Mouse (Mus musculus) forebrain, embryonic 12.5 days (tissue): ENCODE measurements around the gene Numbl. TPM values are rescaled to one million over a fixed set of nuclear protein-coding genes. Genes with fewer than 3 reads are reported as not detected.

Experiments
- ATAC-seq: fragments of 200-750 bp; cut with Nextera tagmentation; 2 replicates; pipeline ENCODE4 v1.8.0; 2017; ENCODE audit warnings: moderate TSS enrichment; ENCODE audit not compliant: low FRiP score
- H3K27ac ChIP-seq: fragments of 300-500 bp; sonication (generic); 2 replicates; pipeline ENCODE4 v1.5.1; 2016; ENCODE audit warnings: mild to moderate bottlenecking
- H3K27me3 ChIP-seq: fragments of 300-500 bp; sonication (generic); 2 replicates; pipeline ENCODE4 v1.6.1; 2016; ENCODE audit warnings: mild to moderate bottlenecking
- H3K36me3 ChIP-seq: fragments of 300-500 bp; sonication (generic); replicated peaks from 2 replicates; pipeline ENCODE4 v1.6.1; 2016; ENCODE audit warnings: mild to moderate bottlenecking
- H3K4me1 ChIP-seq: fragments of 300-500 bp; sonication (generic); 2 replicates; pipeline ENCODE4 v1.6.1; 2016
- H3K4me2 ChIP-seq: fragments of 300-500 bp; sonication (generic); 2 replicates; pipeline ENCODE4 v1.6.1; 2016; ENCODE audit warnings: mild to moderate bottlenecking, moderate library complexity
- H3K4me3 ChIP-seq: fragments of 300-500 bp; sonication (generic); replicated peaks from 2 replicates; pipeline ENCODE4 v1.5.1; 2016; ENCODE audit warnings: mild to moderate bottlenecking
- H3K9ac ChIP-seq: fragments of 300-500 bp; sonication (generic); 2 replicates; pipeline ENCODE4 v1.6.1; 2016; ENCODE audit warnings: mild to moderate bottlenecking
- H3K9me3 ChIP-seq: fragments of 300-500 bp; sonication (generic); 2 replicates; pipeline ENCODE4 v1.6.1; 2016
- WGBS: fragments of 180-500 bp; shearing (Covaris S2); methylation state at CpG from one replicate; pipeline ENCODE4 v1.1.7; 2016; 5-methylcytosine and 5-hydroxymethylcytosine counted together
- polyA plus RNA-seq: library from polyadenylated mRNA; unstranded; fragments of >200 nt; fragmentation: Nextera tagmentation; extraction: Ambion mirVana; gene quantifications from 2 replicates; pipeline ENCODE4 v1.2.1, GENCODE M21; 2016

Numbl gene
- polyA plus RNA-seq, 1 experiment from 2014 or later = 41.8 TPM

- no peak for ATAC-seq
- WGBS = 93% methylated on average over 3 of the region's 3 CpGs
- peaks cover 85% of the 10 kb centered on the region for H3K36me3 ChIP-seq
These were observed 19.0 kb downstream of the Numbl start for GRCm38 (mm10) chr7:27277191-27277590.

GRCm38 (mm10) chr7:27281717-27282116 is 23.5 kb downstream of the Numbl start:
- Histone ChIP-seq H3K9ac (no peak overlapping the region), H3K27me3 (peaks cover 16% of the 10 kb centered on the region), H3K4me2 (no peak overlapping the region), H3K4me3 (no peak overlapping the region), H3K36me3 (peaks cover 53% of the 10 kb centered on the region), H3K9me3 (no peaks in the 10 kb centered on the region), H3K4me1 (peaks cover 11% of the 10 kb centered on the region), H3K27ac (no peak overlapping the region)
- no peak for ATAC-seq
- WGBS = 75% methylated on average over 13 of the region's 13 CpGs

More at GRCm38 (mm10) chr7:27277191-27277590, 19.0 kb downstream of the Numbl start:
- Histone ChIP-seq H3K9me3 (no peaks in the 10 kb centered on the region), H3K27me3 (no peaks in the 10 kb centered on the region), H3K9ac (no peak overlapping the region), H3K4me3 (no peak overlapping the region), H3K27ac (no peak overlapping the region), H3K4me1 (no peaks in the 10 kb centered on the region), H3K4me2 (no peak overlapping the region)

GRCm38 (mm10) chr7:27282225-27282624 is 24.0 kb downstream of the Numbl start:
- H3K36me3 ChIP-seq = peaks cover 48% of the 10 kb centered on the region

GRCm38 (mm10) chr7:27284865-27285697 is 26.8 kb downstream of the Numbl start:
- peak overlapping the region; percentile 11 for H3K4me3 ChIP-seq
- no peaks in the 10 kb centered on the region for H3K9me3 ChIP-seq
- peaks cover 16% of the 10 kb centered on the region for H3K27me3 ChIP-seq
- H3K4me1 ChIP-seq = peaks cover 11% of the 10 kb centered on the region
- no peak overlapping the region for H3K27ac ChIP-seq
- WGBS = 1% methylated on average over 28 of the region's 28 CpGs
- H3K36me3 ChIP-seq = peaks cover 19% of the 10 kb centered on the region
- ATAC-seq = peak; percentile 59
- no peak overlapping the region for H3K9ac ChIP-seq
- H3K4me2 ChIP-seq = peak overlapping the region; percentile 38

More at GRCm38 (mm10) chr7:27282225-27282624, 24.0 kb downstream of the Numbl start:
- Histone ChIP-seq H3K9me3 (no peaks in the 10 kb centered on the region), H3K27ac (no peak overlapping the region), H3K4me3 (no peak overlapping the region), H3K4me2 (no peak overlapping the region), H3K27me3 (peaks cover 16% of the 10 kb centered on the region), H3K4me1 (peaks cover 11% of the 10 kb centered on the region), H3K9ac (no peak overlapping the region)
- no peak for ATAC-seq
- 69% methylated on average over 4 of the region's 4 CpGs for WGBS

- Histone ChIP-seq H3K9ac (no peak overlapping the region), H3K4me2 (peak overlapping the region; percentile 38), H3K36me3 (peaks cover 15% of the 10 kb centered on the region), H3K27me3 (peaks cover 16% of the 10 kb centered on the region), H3K9me3 (no peaks in the 10 kb centered on the region), H3K27ac (no peak overlapping the region), H3K4me1 (peaks cover 11% of the 10 kb centered on the region), H3K4me3 (peak overlapping the region; percentile 11; the same call in 1 of the 2 replicates)
- 5% methylated on average over 8 of the region's 8 CpGs for WGBS
- ATAC-seq = peak; percentile 76
These were observed 27.4 kb downstream of the Numbl start for GRCm38 (mm10) chr7:27285698-27286066.

GRCm38 (mm10) chr7:27288732-27289131 is 30.5 kb downstream of the Numbl start:
- H3K36me3 ChIP-seq = no peaks in the 10 kb centered on the region
- no peak overlapping the region for H3K4me3 ChIP-seq
- peaks cover 17% of the 10 kb centered on the region for H3K27me3 ChIP-seq
- no peak overlapping the region for H3K27ac ChIP-seq
- 85% methylated on average over 7 of the region's 7 CpGs for WGBS
- H3K4me1 ChIP-seq = peaks cover 11% of the 10 kb centered on the region
- no peak for ATAC-seq
- no peak overlapping the region for H3K4me2 ChIP-seq
- H3K9me3 ChIP-seq = no peaks in the 10 kb centered on the region
- no peak overlapping the region for H3K9ac ChIP-seq

- Histone ChIP-seq H3K4me1 (peaks cover under 1% of the 10 kb centered on the region; the same call in 1 of the 2 replicates), H3K4me3 (no peak overlapping the region), H3K27ac (no peak overlapping the region), H3K36me3 (no peaks in the 10 kb centered on the region), H3K9me3 (no peaks in the 10 kb centered on the region), H3K27me3 (0 out of 2 replicates have a peak, but pooled peaks cover 4% of the 10 kb centered on the region), H3K4me2 (no peak overlapping the region), H3K9ac (no peak overlapping the region)
- ATAC-seq = no peak
- 64% methylated on average over 2 of the region's 2 CpGs for WGBS
These were observed 32.3 kb downstream of the Numbl start for GRCm38 (mm10) chr7:27290555-27290954.

GRCm38 (mm10) chr7:27291795-27292466 is 33.7 kb downstream of the Numbl start:
- H3K27ac ChIP-seq = no peak overlapping the region
- no peaks in the 10 kb centered on the region for H3K36me3 ChIP-seq
- ATAC-seq = no peak
- H3K4me1 ChIP-seq = no peaks in the 10 kb centered on the region
- 0 out of 2 replicates have a peak, but pooled peaks cover 3% of the 10 kb centered on the region for H3K27me3 ChIP-seq
- no peak overlapping the region for H3K4me2 ChIP-seq
- 0 out of 2 replicates have a peak, but pooled peaks cover 4% of the 10 kb centered on the region for H3K9me3 ChIP-seq
- 75% methylated on average over 12 of the region's 12 CpGs for WGBS
- H3K9ac ChIP-seq = no peak overlapping the region
- H3K4me3 ChIP-seq = no peak overlapping the region

- no peak overlapping the region for H3K9ac ChIP-seq
- H3K27ac ChIP-seq = no peak overlapping the region
- peaks cover 11% of the 10 kb centered on the region; the same call in 1 of the 2 replicates for H3K27me3 ChIP-seq
- no peak for ATAC-seq
- H3K36me3 ChIP-seq = no peaks in the 10 kb centered on the region
- H3K9me3 ChIP-seq = 0 out of 2 replicates have a peak, but pooled peaks cover 4% of the 10 kb centered on the region
- H3K4me3 ChIP-seq = no peak overlapping the region
- no peak overlapping the region for H3K4me2 ChIP-seq
- no peaks in the 10 kb centered on the region for H3K4me1 ChIP-seq
- WGBS = 84% methylated on average over 4 of the region's 4 CpGs
These were observed 37.7 kb downstream of the Numbl start for GRCm38 (mm10) chr7:27295956-27296355.

GRCm38 (mm10) chr7:27296518-27296917 is 38.3 kb downstream of the Numbl start:
- H3K4me1 ChIP-seq = no peaks in the 10 kb centered on the region
- 88% methylated on average over 4 of the region's 4 CpGs for WGBS
- no peak overlapping the region for H3K27ac ChIP-seq
- ATAC-seq = no peak
- H3K4me3 ChIP-seq = no peak overlapping the region
- no peaks in the 10 kb centered on the region for H3K36me3 ChIP-seq
- H3K9me3 ChIP-seq = 0 out of 2 replicates have a peak, but pooled peaks cover 4% of the 10 kb centered on the region
- peaks cover 11% of the 10 kb centered on the region; the same call in 1 of the 2 replicates for H3K27me3 ChIP-seq
- H3K9ac ChIP-seq = no peak overlapping the region
- no peak overlapping the region for H3K4me2 ChIP-seq

GRCm38 (mm10) chr7:27298033-27298610 is 39.9 kb downstream of the Numbl start:
- Histone ChIP-seq H3K9me3 (0 out of 2 replicates have a peak, but pooled peaks cover 4% of the 10 kb centered on the region), H3K4me3 (no peak overlapping the region), H3K27me3 (peaks cover 11% of the 10 kb centered on the region; the same call in 1 of the 2 replicates), H3K4me1 (no peaks in the 10 kb centered on the region), H3K36me3 (no peaks in the 10 kb centered on the region), H3K9ac (no peak overlapping the region), H3K4me2 (no peak overlapping the region), H3K27ac (no peak overlapping the region)
- ATAC-seq = no peak
- 89% methylated on average over 16 of the region's 16 CpGs for WGBS

- Histone ChIP-seq H3K9ac (no peak overlapping the region), H3K27ac (no peak overlapping the region), H3K4me1 (no peaks in the 10 kb centered on the region), H3K36me3 (no peaks in the 10 kb centered on the region), H3K4me3 (no peak overlapping the region), H3K4me2 (no peak overlapping the region), H3K9me3 (0 out of 2 replicates have a peak, but pooled peaks cover 4% of the 10 kb centered on the region), H3K27me3 (peaks cover 8% of the 10 kb centered on the region; the same call in 1 of the 2 replicates)
- ATAC-seq = no peak
- WGBS = 92% methylated on average over 6 of the region's 6 CpGs
These were observed 40.6 kb downstream of the Numbl start for GRCm38 (mm10) chr7:27298816-27299215.
